Mouse (Mus musculus) liver, embryonic 16.5 days (tissue): ENCODE results near the gene Dll3. TPM values are rescaled to one million over a fixed set of nuclear protein-coding genes. Genes with fewer than 3 reads are reported as not detected.

Source experiments
- ATAC-seq: fragments of 200-750 bp; cut with Nextera tagmentation; 2 replicates; pipeline ENCODE4 v1.8.0; 2017; ENCODE audit warnings: low read depth, mild to moderate bottlenecking, moderate number of reproducible peaks, moderate library complexity
- H3K27ac ChIP-seq: fragments of 300-500 bp; sonication (generic); 2 replicates; pipeline ENCODE4 v1.5.1; 2014; ENCODE audit warnings: mild to moderate bottlenecking, low read length
- H3K27me3 ChIP-seq: fragments of 300-500 bp; sonication (generic); 2 replicates; pipeline ENCODE4 v1.6.1; 2014; ENCODE audit warnings: low read depth, low read length, mixed read lengths; ENCODE audit not compliant: control insufficient read depth, insufficient read depth
- H3K36me3 ChIP-seq: fragments of 300-500 bp; sonication (generic); 2 replicates; pipeline ENCODE4 v1.6.1; 2014; ENCODE audit warnings: mild to moderate bottlenecking; ENCODE audit not compliant: control insufficient read depth, insufficient read depth
- H3K4me1 ChIP-seq: fragments of 300-500 bp; sonication (generic); 2 replicates; pipeline ENCODE4 v1.6.1; 2014; ENCODE audit warnings: low read depth, low read length, mixed read lengths; ENCODE audit not compliant: control insufficient read depth
- H3K4me2 ChIP-seq: fragments of 300-500 bp; sonication (generic); 2 replicates; pipeline ENCODE4 v1.6.1; 2014; ENCODE audit warnings: low read depth, low read length, mixed read lengths
- H3K4me3 ChIP-seq: fragments of 300-500 bp; sonication (generic); 2 replicates; pipeline ENCODE4 v1.5.1; 2014; ENCODE audit warnings: low read depth, mild to moderate bottlenecking, low read length
- H3K9ac ChIP-seq: fragments of 300-500 bp; sonication (generic); 2 replicates; pipeline ENCODE4 v1.6.1; 2014; ENCODE audit warnings: low read depth, low read length
- H3K9me3 ChIP-seq: fragments of 300-500 bp; sonication (generic); replicated peaks from 2 replicates; pipeline ENCODE4 v1.6.1; 2016; ENCODE audit warnings: low read length; ENCODE audit not compliant: control insufficient read depth
- WGBS: fragments of 180-500 bp; shearing (Covaris S2); extraction: QIAGEN DNeasy Blood & Tissue Kit; methylation state at CpG from one replicate; pipeline ENCODE4 v1.1.7; 2014; ENCODE audit not compliant: insufficient replicate concordance; 5-methylcytosine and 5-hydroxymethylcytosine counted together
- polyA plus RNA-seq: library from polyadenylated mRNA; unstranded; fragments of >200 nt; fragmentation: Nextera tagmentation; extraction: Ambion mirVana; gene quantifications from 2 replicates; pipeline ENCODE4 v1.2.1, GENCODE M21; 2015

Dll3 gene
- polyA plus RNA-seq, 1 experiment from 2014 or later, result not detected

- WGBS, result under 1% methylated on average over 77 of the region's 77 CpGs
Measured at GRCm38 (mm10) chr7:28338108-28338998, 36.3 kb upstream of the Dll3 start, which contains the start of gene Supt5. TSS of gene Supt5 (minus strand) at chr7:28338746.

GRCm38 (mm10) chr7:28335471-28335870 lies 33.4 kb upstream of the Dll3 start:
- no peak overlapping the region for H3K9ac ChIP-seq
- H3K27me3 ChIP-seq, result no peaks in the 10 kb centered on the region
- H3K4me1 ChIP-seq, result peaks cover 15% of the 10 kb centered on the region
- H3K4me3 ChIP-seq, result no peak overlapping the region
- H3K36me3 ChIP-seq, result peaks cover 9% of the 10 kb centered on the region
- no peak overlapping the region for H3K4me2 ChIP-seq
- no peak for ATAC-seq
- 82% methylated on average over 2 of the region's 2 CpGs for WGBS
- no peak overlapping the region for H3K27ac ChIP-seq
- H3K9me3 ChIP-seq, result no peaks in the 10 kb centered on the region

More at GRCm38 (mm10) chr7:28338108-28338998, 36.3 kb upstream of the Dll3 start, which contains the start of gene Supt5:
- Histone ChIP-seq H3K9me3 (no peaks in the 10 kb centered on the region), H3K27me3 (no peaks in the 10 kb centered on the region), H3K4me1 (peaks cover 26% of the 10 kb centered on the region), H3K9ac (peak within 1 kb of the TSS; percentile 97), H3K27ac (peak within 1 kb of the TSS; percentile 97), H3K4me3 (peak within 1 kb of the TSS; percentile 99), H3K4me2 (peak within 1 kb of the TSS; percentile 87), H3K36me3 (no peaks in the 10 kb centered on the region; the same call in 1 of the 2 replicates)
- ATAC-seq, result peak; percentile 97

- no peak for ATAC-seq
- H3K36me3 ChIP-seq, result peaks cover 15% of the 10 kb centered on the region
Measured at GRCm38 (mm10) chr7:28334534-28334933, 32.5 kb upstream of the Dll3 start.

GRCm38 (mm10) chr7:28328260-28328659 lies 26.2 kb upstream of the Dll3 start:
- WGBS, result 78% methylated on average over 2 of the region's 2 CpGs

More at GRCm38 (mm10) chr7:28334534-28334933, 32.5 kb upstream of the Dll3 start:
- no peak overlapping the region for H3K4me3 ChIP-seq
- no peaks in the 10 kb centered on the region for H3K27me3 ChIP-seq
- H3K9ac ChIP-seq, result no peak overlapping the region
- no peak overlapping the region for H3K27ac ChIP-seq
- peaks cover 14% of the 10 kb centered on the region for H3K4me1 ChIP-seq
- no peak overlapping the region for H3K4me2 ChIP-seq
- H3K9me3 ChIP-seq, result no peaks in the 10 kb centered on the region
- WGBS, result 80% methylated on average over 4 of the region's 4 CpGs

GRCm38 (mm10) chr7:28326457-28326856 lies 24.4 kb upstream of the Dll3 start:
- Histone ChIP-seq H3K36me3 (peaks cover 61% of the 10 kb centered on the region), H3K27me3 (no peaks in the 10 kb centered on the region), H3K4me3 (no peak overlapping the region), H3K9me3 (no peaks in the 10 kb centered on the region), H3K4me1 (no peaks in the 10 kb centered on the region; the same call in 1 of the 2 replicates), H3K27ac (no peak overlapping the region), H3K4me2 (no peak overlapping the region), H3K9ac (no peak overlapping the region)
- no peak for ATAC-seq
- WGBS, result 70% methylated on average over 4 of the region's 4 CpGs

More at GRCm38 (mm10) chr7:28328260-28328659, 26.2 kb upstream of the Dll3 start:
- Histone ChIP-seq H3K4me1 (no peaks in the 10 kb centered on the region), H3K4me2 (no peak overlapping the region), H3K9ac (no peak overlapping the region), H3K4me3 (no peak overlapping the region), H3K9me3 (no peaks in the 10 kb centered on the region), H3K36me3 (peaks cover 46% of the 10 kb centered on the region), H3K27me3 (no peaks in the 10 kb centered on the region), H3K27ac (no peak overlapping the region)
- peak; percentile 51; the same call in 1 of the 2 replicates for ATAC-seq

GRCm38 (mm10) chr7:28325293-28325692 lies 23.3 kb upstream of the Dll3 start:
- WGBS, result 84% methylated on average over 8 of the region's 8 CpGs
- H3K4me1 ChIP-seq, result no peaks in the 10 kb centered on the region; the same call in 1 of the 2 replicates
- no peaks in the 10 kb centered on the region for H3K9me3 ChIP-seq
- H3K9ac ChIP-seq, result no peak overlapping the region
- no peak overlapping the region for H3K27ac ChIP-seq
- no peak overlapping the region for H3K4me2 ChIP-seq
- H3K4me3 ChIP-seq, result no peak overlapping the region
- no peak for ATAC-seq
- peaks cover 55% of the 10 kb centered on the region for H3K36me3 ChIP-seq
- H3K27me3 ChIP-seq, result no peaks in the 10 kb centered on the region

GRCm38 (mm10) chr7:28321974-28322720 lies 20.1 kb upstream of the Dll3 start:
- Histone ChIP-seq H3K27me3 (no peaks in the 10 kb centered on the region), H3K4me2 (no peak overlapping the region), H3K9me3 (no peaks in the 10 kb centered on the region), H3K4me1 (no peaks in the 10 kb centered on the region; the same call in 1 of the 2 replicates), H3K27ac (no peak overlapping the region), H3K4me3 (no peak overlapping the region), H3K9ac (no peak overlapping the region), H3K36me3 (peaks cover 69% of the 10 kb centered on the region)
- WGBS, result 72% methylated on average over 15 of the region's 15 CpGs
- ATAC-seq, result peak; percentile 16; the same call in 1 of the 2 replicates

- WGBS, result 87% methylated on average over 17 of the region's 17 CpGs
- H3K4me3 ChIP-seq, result no peak overlapping the region
- H3K27me3 ChIP-seq, result no peaks in the 10 kb centered on the region
- H3K36me3 ChIP-seq, result peaks cover 75% of the 10 kb centered on the region
- no peaks in the 10 kb centered on the region for H3K9me3 ChIP-seq
- no peak overlapping the region for H3K9ac ChIP-seq
- H3K4me2 ChIP-seq, result no peak overlapping the region
- H3K27ac ChIP-seq, result no peak overlapping the region
- no peak for ATAC-seq
- H3K4me1 ChIP-seq, result no peaks in the 10 kb centered on the region; the same call in 1 of the 2 replicates
Measured at GRCm38 (mm10) chr7:28318714-28319113, 16.7 kb upstream of the Dll3 start.
